Mouse (Mus musculus) cerebellum, adult 11 months (tissue): ENCODE measurements at regions not wholly inside any gene's neighbourhood (a gene's known extent, or its start where the extent isn't known, plus 50 kb on each side); places are given as distances from the start of the nearest gene placed in this dataset.

Experiments used
- DNase-seq: peaks from one replicate; pipeline ENCODE4 v3.0.0; 2022

DNA sequence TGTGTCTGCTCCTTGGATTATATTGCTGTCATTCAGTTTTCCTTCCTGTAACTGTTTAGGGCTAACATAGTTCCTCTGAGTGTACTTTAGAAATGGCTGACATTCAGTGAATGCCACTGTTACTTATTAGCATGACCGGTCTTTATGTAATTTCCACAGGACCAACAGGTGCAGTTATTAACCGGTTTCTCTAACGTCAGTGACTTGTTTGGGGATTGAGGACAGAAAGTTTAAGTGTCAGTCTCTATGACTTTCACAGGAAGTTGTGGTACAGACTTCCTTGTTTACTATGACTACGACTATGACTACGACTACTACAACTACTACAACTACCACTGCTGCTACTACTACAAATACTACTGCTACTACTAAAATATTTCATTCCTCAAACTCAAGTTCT lies 170.4 kb upstream of the Ptger4 start:
- no peak for DNase-seq

DNA sequence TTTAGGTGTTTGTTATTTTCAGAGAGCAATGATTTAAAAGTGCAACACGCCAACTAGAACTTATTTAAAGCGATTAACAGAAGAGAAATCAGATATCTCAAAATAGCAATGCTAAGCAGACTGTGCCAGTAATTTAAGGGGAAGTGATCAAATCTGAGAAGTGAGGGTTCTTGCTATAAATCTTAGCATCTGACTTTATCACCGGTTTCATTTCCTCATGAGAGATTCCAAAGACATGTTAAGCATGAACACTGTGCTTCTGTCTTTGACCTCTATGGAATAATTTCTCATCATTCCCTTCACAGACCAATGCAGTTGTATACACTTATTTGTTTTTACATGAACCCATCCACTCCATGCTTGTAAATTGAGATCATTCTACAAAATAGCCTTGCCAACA lies 172.0 kb upstream of the Ptger4 start:
- DNase-seq: no peak

DNA sequence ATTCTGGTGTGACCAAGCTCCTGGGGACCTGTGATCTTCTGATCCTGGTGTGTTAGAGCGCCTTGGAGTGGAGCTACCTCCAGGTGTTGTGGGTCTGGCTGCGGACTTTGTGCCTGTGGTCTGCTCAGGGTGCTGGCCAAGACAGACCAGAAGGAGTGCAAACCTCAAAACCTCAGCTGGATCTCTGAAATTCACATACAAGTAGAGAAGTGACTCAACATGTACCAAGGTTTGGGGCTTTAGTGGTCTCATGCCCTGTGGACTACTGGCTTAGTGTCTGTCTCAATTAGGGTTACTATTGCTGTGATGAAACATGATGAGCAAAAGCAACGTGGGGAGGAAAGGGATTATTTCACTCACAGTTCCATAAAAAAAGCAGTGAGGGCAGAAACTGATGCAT lies 182.7 kb upstream of the Ptger4 start:
- no peak for DNase-seq

DNA sequence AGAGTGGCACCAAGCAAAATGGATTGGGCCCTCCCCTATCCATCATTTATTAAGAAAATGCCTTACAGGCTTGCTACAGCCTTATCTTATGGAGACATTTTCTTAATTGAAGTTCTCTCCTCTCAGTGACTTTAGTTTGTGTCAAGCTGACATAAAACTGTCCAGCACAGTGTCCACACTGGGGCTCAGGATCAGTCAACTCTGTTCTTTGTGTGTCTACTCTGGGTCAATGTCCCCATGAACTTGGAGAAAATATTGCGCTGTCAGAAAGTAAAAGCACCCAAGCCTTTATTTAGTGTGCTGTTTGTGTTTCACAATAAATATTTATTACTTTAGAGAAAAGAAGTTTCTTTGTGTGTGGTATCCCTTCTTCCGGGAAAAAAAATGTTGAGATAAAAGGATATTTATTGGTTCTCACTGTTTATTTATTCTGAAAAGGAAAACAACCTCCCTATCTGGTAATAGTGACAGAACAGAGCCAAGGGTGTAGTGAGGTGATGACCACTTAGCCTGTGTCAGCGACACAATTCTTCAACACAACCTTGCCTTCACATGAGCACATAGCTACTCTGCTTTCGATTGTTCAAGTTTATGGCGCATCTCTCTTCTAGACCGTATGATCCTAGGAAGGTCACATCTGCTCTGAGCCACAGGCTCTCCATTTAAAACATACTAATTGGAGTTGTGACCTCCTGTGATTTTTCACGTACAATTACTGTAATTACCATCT lies 183.5 kb upstream of the Ptger4 start:
- DNase-seq: no peak

DNA sequence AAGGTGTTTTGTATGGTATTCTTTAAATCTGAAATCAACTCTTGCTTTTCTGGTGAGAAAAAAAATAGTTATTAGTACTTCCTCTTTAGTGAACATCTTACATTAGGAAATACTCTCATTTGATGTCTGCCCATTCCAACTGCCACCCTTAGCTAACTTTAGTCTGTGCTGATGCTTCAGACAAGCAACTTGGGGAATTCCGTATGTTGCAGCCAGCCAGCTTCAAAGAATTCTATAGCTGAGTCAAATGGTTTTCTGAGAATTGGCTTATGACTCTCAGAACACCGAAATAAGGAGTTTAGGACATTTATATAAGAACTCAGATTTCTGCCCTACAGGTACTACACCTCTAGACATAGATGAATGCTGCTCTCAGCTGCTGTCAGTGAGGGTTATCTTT lies 188.0 kb upstream of the Ptger4 start:
- no peak for DNase-seq

DNA sequence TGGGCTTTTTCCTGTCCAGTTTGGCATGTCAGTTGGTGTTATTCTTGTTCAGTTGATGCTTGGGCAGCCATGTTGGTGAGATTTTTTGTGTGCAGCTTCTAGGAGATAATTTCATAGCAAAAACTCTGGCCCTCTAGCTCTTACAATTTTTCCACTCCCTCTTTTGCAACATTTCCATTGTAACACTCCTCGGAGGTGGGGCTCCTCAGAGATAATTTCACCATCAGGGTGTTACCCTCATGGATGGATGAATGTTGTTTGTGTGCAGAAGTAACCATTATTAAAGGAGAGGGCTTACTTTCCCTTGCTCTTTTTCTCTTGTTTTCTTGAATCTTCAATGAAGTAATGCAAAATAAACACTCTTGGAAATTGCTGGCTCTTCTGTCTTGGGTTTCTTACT lies 193.0 kb upstream of the Ptger4 start:
- DNase-seq: no peak

DNA sequence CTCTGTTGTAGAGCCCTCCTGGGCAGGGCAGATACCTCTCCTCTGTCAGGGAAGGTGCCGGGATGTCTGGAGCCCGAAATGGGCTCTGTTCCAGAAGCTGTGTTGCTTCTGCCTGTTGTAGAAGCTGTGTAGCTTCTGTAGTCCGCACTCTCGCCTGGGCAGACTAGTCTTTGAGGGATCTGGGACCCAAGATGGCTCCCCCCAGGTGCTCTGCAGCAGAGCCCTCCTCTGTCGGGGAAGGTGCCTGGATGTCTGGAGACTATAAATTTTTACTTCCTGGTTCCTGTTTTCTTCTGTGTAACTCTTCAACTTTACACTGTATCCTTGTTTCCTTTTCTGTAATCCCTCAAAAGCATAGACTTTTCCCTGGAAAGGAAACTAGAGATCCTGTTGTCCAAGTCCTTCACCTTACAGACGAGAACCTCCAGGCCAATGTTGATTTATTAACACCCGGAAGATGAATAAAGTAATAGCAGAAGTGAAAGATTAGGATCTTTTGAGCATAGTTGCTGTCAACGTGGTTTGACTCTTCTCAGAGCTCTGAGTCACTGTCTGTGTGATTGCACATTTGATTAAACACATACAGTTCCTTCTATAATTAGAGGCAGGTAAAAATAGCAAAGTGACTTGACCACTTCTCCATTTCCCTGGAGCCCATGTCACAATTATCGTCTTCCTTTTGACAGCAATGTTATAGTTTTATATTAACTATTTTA lies 202.2 kb upstream of the Ptger4 start:
- DNase-seq: no peak

DNA sequence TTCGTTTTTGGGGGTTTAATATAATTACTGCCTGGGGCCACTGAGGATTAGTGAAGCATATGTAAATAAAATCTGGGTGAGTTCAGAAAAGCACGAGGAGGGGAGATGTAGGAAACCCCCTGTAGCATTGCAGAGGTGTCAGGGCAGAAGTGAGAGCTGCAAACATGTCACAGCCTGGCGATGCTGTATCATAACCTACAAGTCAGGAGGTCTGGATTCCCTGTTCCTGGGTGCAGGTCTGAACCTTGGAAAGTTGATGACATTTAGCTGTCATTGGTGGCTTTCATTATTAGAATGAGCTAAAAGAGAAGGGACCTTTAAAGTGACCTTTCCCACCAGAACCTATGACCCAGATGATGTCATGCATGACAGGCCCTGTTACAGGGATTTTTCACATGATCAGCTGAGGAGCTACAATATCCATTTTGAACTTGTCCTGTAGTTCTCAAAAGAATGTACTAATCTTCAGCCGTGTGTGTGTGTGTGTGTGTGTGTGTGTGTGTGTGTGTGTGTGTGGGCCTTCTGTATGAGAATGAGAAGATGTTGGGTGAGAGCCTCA lies 202.8 kb upstream of the Ptger4 start:
- DNase-seq: no peak

DNA sequence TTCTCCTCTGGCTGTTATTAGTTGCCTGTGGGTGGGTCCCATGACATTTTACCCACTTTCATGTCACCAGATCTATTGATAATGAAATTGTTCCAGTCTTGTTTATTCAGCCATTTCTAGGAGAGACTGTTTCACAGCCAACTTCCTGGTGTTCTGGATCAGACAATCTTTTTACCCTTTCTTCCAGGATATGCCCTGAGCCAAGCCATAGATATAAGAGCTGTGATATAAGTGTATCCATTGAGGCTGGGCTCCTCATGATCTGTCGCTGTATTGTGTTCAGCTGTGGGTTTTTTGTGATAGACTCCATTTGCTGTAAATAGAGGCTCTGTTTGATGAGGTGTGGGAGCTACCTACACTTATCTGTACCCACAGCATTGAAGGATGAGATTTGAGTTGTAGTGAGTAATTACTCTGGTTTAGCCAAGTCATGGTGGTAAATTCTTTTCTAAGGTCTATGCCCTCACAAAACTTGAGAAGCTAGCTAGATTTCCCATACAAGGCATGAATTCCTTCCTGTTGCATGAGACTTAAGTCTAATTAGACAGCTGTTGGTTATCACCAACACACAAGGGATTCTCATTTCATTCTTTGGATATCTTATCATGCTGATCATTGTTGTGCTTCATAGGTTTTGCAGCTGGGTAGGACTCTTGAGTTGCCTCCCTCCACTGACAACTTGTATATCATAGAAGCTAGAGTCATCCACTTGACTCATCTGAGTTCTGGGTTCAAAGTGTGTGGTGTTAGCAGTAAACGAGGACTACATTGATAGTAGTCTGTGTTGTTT lies 203.9 kb upstream of the Ptger4 start:
- DNase-seq: no peak

DNA sequence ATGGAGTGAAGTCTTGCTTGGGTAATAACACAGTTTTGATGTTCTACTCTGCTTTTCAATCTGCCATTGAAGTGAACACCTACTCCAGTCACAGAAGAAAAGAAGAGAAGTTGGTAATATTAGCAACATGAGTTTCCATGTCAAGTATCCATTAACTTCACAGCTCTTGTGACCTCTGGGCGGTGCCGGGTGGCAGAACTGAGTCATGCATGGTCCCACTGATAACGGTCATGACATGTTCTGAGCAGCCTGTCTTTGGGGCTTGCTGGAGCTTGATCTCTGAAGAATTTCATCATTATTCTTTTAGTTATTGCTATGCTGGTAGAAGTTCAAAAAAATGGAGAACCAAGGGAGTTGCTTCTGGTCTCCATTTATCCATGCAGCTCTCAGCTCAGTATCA lies 215.1 kb upstream of the Ptger4 start:
- no peak for DNase-seq

DNA sequence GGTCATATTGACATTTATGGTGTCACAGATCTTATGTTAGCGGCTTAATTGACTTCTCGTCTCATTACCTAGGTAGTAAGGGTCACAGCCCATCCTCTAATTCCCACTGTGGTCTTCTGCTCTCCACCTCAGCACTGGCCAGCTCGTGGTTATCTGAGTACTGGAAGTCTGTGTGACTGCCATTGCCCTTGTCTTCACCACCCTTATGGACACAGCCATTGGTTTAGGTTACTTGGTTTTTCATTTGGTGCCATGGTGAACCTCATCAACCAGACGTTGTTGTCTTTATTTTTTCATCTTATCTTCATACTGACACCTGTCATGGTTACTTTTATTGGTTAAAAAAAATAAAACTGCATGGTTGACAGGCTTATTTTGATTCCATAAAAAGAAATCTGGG lies 215.6 kb upstream of the Ptger4 start:
- DNase-seq: no peak

DNA sequence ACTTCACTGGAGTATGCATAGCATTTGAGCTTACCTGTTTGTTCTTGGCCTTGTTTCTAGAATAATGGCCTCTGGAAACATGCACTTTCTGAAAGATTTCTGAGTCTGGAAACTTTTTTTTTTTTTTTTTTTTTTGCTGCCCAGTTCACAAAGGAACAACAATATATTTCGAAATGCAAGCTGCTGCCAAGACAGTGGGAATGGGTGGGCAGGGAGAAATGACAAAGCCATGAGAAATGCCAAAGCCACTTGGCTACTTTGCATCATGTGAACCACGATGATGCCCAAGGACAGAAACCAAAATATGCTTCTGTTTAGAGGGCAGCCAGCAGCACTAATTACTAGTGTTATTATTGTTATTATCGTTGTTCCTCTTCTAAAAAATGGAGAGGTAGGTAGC lies 218.7 kb upstream of the Ptger4 start:
- DNase-seq: no peak

DNA sequence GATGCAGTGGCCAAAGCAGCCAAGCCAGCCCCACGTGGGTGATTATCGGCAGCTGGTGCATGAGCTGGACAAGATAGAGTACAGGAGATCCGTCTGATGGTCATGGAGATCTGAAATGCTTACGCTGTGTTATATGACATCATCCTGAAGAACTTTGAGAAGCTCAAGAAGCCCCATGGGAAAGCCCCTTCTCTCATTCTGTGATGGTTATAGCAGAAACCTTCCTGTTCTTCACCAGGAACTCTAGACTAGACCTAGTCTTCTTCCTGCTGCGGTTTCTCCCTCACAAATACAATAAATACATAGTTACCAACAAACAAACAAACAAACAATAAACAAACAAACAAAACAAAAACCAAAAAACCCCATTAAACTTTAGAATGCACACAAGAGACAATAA lies 220.7 kb upstream of the Ptger4 start:
- DNase-seq: no peak

DNA sequence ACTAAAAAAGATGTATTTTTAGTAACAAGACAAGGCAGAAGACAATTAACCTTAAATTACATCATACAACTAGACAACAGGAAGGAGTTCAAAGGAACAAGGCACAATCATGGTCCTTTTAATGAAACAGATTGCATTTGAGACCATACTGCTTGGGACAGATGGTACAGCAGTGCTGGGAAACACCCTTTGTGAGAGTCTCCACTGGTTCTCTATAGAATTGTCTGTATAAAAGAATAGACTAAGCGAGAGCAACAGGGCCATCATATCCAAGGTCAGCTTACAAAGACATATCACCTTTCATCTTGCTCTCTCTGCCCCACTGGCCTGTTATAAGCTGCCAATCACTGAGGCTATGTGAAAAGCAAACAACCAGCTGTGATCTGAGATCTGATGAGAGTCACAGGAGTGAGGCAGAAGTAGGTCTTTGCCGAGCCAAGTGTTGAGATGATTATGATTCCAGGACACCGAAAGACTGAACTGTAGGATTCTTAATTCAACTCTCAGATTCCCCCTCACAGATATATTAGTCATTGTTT lies 224.6 kb upstream of the Ptger4 start:
- DNase-seq: no peak

DNA sequence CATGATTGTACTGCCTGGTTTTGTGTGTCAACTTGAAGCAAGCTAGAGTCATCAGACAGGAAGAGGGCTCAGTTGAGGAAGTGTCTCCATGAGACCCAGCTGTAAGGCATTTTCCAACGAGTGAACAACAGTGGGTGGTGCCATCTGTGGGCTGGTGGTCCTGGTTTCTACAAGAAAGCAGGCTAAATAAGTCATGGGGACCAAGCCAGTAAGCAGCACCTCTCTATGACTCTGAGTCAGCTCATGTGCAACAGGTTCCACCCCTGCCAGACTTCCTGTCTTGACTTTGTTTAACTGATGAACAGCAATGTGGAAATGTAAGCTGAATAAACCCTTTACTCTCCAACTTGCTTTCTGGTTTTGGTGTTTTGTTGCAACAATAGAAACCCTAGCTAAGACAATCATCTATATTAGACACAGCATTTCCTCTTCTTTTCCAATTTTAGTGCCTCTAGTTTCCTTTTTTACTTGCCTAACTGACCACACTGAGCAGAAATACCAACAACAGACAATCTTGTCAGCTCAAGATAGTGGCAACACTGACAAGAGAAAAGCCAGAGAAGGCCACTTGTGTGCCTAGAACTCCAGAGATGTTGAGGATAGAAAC lies 231.5 kb upstream of the Ptger4 start:
- no peak for DNase-seq

DNA sequence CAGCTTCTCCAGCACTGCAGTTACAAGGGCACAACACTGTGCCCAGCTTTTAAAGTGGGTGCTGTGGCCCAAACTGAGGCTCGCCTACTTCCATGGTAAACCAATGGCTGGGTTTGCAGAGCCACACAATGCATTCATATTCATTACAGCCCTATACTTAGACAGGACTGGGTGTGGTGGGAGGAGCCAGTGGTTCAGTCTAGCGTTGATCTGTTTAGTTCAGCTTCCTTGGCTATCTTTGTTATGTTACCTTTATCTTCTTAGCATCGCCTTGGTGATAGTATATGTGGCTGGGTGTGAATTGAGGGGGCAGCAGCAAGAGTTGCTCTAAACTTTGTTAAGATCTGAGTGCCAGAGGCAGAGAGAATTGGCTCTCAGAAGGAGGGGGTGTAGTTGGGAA lies 249.3 kb upstream of the Ptger4 start:
- DNase-seq: no peak

DNA sequence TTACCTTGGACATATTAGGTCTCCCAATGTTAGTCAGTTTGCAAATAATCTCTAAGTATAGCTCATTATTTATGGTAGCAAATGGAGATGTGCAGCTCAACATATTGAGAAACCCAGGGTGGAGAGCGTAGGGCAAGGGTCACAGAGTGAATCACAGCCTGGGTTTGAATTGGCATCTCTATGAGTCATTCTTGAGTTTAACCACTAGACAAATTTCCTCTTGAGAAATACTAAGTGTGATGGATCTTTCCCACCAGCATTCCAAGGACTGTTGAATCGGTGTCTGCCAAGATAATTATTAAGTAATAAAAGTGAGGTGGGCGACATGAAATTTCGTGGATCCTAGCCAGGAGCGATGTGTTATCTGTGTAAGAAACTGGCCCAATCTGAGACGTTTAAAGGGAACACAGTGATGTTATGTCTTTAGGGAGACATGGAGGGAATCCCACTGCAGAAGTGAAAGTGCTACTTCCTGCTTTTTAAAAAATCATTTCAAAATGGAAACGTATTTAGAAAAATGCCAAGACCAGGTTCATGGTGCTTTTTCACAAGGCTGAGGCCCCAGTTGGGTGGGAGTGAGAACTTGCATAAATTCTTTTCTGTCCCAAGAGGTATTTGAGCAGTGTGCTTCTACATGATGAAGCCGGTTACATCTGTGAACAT lies 251.3 kb upstream of the Ptger4 start:
- DNase-seq: no peak

DNA sequence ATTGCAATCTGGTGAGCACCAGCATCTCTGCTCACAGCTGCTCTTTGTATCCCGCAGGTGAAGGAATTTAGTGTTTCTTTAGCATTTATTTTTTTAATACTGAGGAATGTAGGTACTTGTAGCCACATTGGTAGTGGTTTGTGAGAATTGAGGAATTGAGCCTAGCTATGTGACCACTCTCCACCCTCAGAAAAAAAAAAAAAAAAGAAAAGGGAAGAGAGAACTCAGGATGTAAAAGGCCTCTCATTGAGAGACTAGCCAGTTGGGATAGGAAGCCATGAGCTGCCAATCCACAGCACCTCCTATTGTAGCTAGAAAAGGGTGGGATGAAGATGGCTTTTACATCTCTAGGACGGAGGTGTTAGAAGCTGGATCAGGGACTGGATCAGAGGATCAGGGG lies 252.0 kb upstream of the Ptger4 start:
- DNase-seq: no peak

DNA sequence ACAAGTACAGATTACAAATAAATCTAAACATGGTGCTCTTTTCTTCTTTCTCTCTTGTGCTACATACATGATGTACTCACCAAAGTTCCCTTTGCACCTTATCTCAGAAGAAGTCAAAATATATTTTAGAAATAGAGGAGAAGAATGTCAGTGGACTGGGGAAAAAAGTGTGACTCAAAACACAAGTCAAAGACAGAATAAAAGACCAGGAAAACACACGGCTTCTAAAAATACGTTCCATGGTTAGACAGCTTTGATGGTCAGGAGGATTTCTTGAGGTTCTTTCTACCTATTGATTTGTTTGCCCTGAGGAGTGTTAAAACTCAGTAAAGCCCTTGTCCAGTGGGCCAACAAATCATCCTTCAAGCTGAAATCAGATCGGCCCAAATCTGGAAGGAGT lies 260.5 kb upstream of the Ptger4 start:
- no peak for DNase-seq

DNA sequence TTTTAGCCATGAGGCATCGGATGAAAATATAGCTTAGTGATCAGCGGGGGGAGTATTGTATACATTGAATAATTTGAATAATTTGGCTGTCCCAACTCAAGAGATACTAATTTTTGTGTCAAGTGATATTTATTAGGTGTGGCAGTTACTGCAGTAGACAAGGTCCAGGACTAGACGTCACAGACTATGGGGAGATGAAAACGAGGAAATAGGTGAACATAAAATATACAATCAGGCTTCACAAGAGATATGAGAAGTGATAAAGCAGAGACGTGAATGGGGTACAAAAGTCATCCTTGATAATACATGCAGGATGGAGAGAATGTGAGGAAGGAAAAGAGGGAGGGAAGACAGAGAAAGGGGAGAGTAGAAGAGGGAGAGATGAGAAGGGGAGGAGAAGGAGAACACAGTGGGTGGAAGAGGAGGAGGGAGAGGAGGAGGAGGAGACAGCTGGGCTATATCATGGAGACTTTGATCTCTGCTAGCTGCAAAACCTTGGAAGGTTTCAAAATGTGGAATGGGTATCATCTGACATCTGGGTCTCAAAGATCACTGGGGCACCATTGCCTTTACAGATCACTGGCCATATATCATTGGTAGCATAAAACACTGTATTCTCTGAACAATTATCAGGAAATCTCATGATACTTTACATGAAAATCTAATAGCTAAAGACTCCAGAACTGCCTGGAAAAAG lies 263.0 kb upstream of the Ptger4 start:
- no peak for DNase-seq

DNA sequence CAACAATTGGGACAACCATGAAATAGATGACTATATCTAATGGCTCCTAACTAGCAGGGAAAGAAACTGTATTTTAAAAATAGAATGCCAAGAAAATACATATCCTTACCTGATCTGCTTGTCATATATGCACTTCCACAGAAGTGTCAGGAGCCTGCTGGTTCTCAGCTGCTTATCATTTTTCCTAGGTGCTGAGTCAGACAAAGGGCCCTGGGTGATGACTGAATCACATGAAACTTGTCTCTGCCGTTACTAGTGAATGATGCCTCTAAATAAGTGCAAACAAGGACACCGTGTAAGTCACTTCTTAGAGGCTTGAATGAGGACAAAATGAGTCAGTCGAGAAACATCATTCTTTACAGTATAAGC lies 263.5 kb upstream of the Ptger4 start:
- no peak for DNase-seq

DNA sequence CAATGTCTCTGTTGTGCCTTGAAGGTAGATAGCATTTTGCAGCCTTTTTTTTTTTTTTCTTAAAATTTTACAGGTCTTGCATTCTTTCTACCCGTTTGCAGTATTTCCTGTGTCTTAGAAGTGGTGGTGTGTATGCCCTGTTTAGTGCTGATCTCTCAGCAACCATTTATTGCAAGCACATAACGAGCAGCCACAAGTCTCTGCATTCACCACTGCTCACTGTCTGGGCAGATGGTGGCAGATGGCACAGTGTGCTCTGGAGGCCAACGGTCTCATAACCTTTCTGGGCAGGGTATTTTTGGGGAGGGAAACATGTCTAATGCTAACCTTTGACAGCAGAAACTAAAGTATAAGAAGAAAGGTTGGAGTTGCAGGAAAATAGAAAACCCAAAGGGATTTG lies 266.1 kb upstream of the Ptger4 start:
- no peak for DNase-seq
